Mouse (Mus musculus): Measurements from ENCODE around the gene Myadm. TPM values are rescaled to one million over a fixed set of nuclear protein-coding genes. Genes with fewer than 3 reads are reported as not detected.
A peak's percentile ranks its signal among the peaks of the same experiment; 100 is the strongest.

Myadm gene
- total RNA-seq (2012; rRNA removed) = 80.8 and 84.1 TPM in 2 replicates

DNA sequence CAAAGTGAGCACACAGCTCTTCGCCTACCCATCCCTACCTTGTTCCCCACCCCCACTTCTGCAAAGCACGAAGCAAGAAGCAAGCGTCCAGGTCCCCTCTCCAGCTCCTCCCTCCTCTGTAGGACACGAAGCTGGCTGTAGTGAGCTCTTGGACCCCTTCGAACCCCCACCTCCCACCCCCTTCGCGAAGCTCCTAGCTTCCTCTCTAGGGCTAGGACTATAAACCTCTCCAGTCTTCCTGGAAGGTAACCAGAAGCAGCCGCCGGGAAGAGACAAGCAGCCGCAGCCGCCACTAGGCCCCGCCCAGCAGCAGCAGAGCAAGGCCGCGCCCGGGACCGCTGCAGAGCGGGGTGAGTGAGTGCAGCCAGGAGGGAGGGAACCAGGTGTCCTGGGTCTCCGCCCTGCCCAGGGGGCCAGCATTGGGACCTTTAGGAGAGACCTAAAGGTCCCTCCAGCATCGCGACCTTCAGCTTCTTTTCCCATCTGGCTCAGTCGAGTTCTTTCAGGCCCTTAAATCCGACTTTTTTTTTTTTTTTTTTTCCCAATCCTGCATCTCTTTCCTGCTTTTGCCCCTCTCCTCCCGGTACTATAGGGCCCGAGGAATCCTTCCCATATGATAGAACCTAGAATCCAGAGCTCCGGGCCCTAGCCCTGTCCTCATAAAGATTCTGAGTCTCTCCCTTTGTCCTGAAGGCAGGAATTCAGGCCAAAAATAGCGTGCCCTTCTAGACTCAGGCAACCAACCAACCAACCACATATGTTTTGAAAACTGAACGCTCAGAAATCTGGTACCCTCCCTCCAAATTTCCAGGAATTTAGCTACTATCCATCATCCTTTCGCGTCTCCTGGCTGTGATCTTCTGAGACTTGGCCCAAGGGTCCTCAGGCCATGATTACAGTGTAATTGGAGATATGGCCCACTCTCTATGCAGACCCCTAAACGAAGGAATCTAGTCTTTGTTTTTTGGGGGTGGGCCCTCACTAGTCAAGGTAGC, at the start of gene Myadm, which contains the start of gene Prkcg:
Gene Myadm (plus strand): TSS at position 105 of the 995 bp plus-strand sequence.
Gene Prkcg (plus strand): TSS at position 204 of the 995 bp plus-strand sequence.
- Histone ChIP-seq H3K9ac (ENCODE audit: insufficient read depth, low read depth, low read length, poor library complexity, severe bottlenecking) (peak within 1 kb of the TSS; percentile 50), H3K36me3 (ENCODE audit: control insufficient read depth, insufficient read depth, low read length, poor library complexity, severe bottlenecking) (no peaks in the 10 kb centered on the region; the same call in 1 of the 2 replicates), H3K9me3 (ENCODE audit: control insufficient read depth, insufficient read depth, low read depth, low read length) (no peaks in the 10 kb centered on the region), H3K4me3 (ENCODE audit: insufficient read depth in 1 of 2, low read depth in 1 of 2, low read length in 2 of 2, poor library complexity in 1 of 2, severe bottlenecking in 1 of 2) (peak within 1 kb of the TSS; percentile 52 to 61), H3K4me1 (ENCODE audit: control insufficient read depth in 2 of 2, insufficient read depth in 2 of 2, low read length in 2 of 2, poor library complexity in 1 of 2) (peaks cover 2 to 10% of the 10 kb centered on the region in 2 experiments; a peak in 2 of 4 replicates), H3K27ac (ENCODE audit: insufficient read depth, low read depth, low read length, poor library complexity, severe bottlenecking) (peak within 1 kb of the TSS; percentile 81)
- no peak for TF ChIP-seq CHD2 (IDR thresholded peaks at IDR 0.05; ENCODE audit: low read depth, low read length)
- peak; percentile 85 for TF ChIP-seq ZNF384 (IDR thresholded peaks at IDR 0.05; ENCODE audit: low read depth, low read length)
- no peak for DNase-seq (ENCODE audit: low read depth, low spot score)
- in situ Hi-C loops (cut with MboI; ENCODE audit: low sequenced_read_pairs in 2 of 2, unreplicated experiment in 2 of 2) = no loop called here

DNA sequence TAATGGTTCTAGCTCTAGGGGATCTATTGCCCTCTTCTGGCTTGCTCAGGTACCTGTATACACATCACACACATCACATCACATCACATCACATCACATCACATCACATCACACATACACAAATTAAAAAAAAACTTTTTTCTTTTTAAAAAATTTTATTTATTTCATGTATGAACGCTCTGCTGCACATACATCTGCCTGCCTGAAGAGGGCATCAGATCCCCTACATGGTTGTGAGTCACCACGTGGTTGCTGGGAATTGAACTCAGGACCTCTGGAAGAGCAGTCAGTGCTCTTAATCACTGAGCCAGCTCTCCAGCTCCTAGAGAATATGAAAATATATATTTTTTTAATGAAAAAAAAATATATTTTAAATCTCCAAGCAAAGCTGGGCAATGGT, 49.7 kb upstream of the Myadm start:
- H3K4me1 ChIP-seq (ENCODE audit: control insufficient read depth in 2 of 2, insufficient read depth in 2 of 2, low read length in 2 of 2, poor library complexity in 1 of 2) = no peaks in the 10 kb centered on the region

DNA sequence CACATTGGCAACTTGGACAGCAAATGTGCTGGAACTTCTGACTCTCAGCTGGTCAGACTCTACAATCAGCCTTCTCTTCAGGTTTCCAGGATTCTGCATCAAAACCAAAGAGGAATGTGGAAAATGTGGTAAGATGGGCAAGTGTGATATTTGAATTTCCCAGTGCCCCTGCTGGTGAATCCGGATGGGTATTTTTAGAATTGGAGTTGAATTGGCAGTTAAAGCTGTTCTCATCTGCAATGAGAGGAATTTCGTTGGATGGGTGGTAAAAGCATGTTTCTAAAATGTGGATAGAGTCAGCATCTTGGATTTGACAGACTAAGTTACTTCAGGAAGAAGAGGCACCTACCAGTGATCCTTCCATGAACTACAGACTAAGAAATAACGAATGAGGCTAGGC, 28.2 kb upstream of the Myadm start:
- in situ Hi-C loops (cut with MboI; ENCODE audit: low sequenced_read_pairs in 2 of 2, unreplicated experiment in 2 of 2) = no loop called here
- Histone ChIP-seq H3K36me3 (ENCODE audit: control insufficient read depth, insufficient read depth, low read length, poor library complexity, severe bottlenecking) (no peaks in the 10 kb centered on the region), H3K4me1 (ENCODE audit: control insufficient read depth in 2 of 2, insufficient read depth in 2 of 2, low read length in 2 of 2, poor library complexity in 1 of 2) (peaks cover 0 to 10% of the 10 kb centered on the region in 2 experiments; a peak in 1 of 4 replicates)

More for the DNA sequence above, 49.7 kb upstream of the Myadm start:
- Histone ChIP-seq H3K4me3 (ENCODE audit: insufficient read depth in 1 of 2, low read depth in 1 of 2, low read length in 2 of 2, poor library complexity in 1 of 2, severe bottlenecking in 1 of 2) (no peak overlapping the region), H3K9ac (ENCODE audit: insufficient read depth, low read depth, low read length, poor library complexity, severe bottlenecking) (no peak overlapping the region), H3K36me3 (ENCODE audit: control insufficient read depth, insufficient read depth, low read length, poor library complexity, severe bottlenecking) (no peaks in the 10 kb centered on the region), H3K9me3 (ENCODE audit: control insufficient read depth, insufficient read depth, low read depth, low read length) (no peaks in the 10 kb centered on the region), H3K27ac (ENCODE audit: insufficient read depth, low read depth, low read length, poor library complexity, severe bottlenecking) (no peak overlapping the region)
- DNase-seq (ENCODE audit: low read depth, low spot score) = no peak
- TF ChIP-seq ZC3H11A (IDR thresholded peaks at IDR 0.05; ENCODE audit: borderline replicate concordance, low read depth, low read length) (no peak), ZNF384 (IDR thresholded peaks at IDR 0.05; ENCODE audit: low read depth, low read length) (no peak), HCFC1 (IDR thresholded peaks at IDR 0.05; ENCODE audit: borderline replicate concordance, insufficient read depth, low read length) (no peak), CHD2 (IDR thresholded peaks at IDR 0.05; ENCODE audit: low read depth, low read length) (no peak), MAFK (IDR thresholded peaks at IDR 0.05; ENCODE audit: insufficient read depth, low read depth, low read length) (no peak)
- in situ Hi-C loops (cut with MboI; ENCODE audit: low sequenced_read_pairs in 2 of 2, unreplicated experiment in 2 of 2) = no loop called here

DNA sequence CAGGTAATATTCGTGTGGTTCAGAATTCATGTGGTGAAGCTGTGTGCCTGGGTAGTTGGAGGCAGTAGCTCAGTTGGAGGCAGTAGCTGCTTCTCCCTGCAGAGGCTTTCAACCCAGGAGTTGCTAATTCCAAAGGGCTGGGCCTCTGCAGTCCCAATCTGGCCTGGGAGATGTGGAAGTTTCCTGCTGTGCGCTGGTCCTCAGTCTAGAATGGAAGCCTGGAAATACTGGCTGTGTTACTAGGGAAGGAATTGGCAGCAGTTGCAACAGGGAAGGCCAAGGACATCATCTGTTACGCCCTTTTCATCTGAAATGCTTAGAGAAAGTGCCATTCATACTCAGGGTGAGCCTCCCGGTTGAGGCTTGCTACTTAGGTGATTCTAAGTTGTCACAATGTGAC, 27.4 kb upstream of the Myadm start:
- Histone ChIP-seq H3K9ac (ENCODE audit: insufficient read depth, low read depth, low read length, poor library complexity, severe bottlenecking) (no peak overlapping the region), H3K36me3 (ENCODE audit: control insufficient read depth, insufficient read depth, low read length, poor library complexity, severe bottlenecking) (no peaks in the 10 kb centered on the region), H3K4me3 (ENCODE audit: insufficient read depth in 1 of 2, low read depth in 1 of 2, low read length in 2 of 2, poor library complexity in 1 of 2, severe bottlenecking in 1 of 2) (no peak overlapping the region), H3K4me1 (ENCODE audit: control insufficient read depth in 2 of 2, insufficient read depth in 2 of 2, low read length in 2 of 2, poor library complexity in 1 of 2) (peaks cover 0 to 10% of the 10 kb centered on the region in 2 experiments; a peak in 2 of 4 replicates), H3K27ac (ENCODE audit: insufficient read depth, low read depth, low read length, poor library complexity, severe bottlenecking) (no peak overlapping the region; the same call in 1 of the 2 replicates), H3K9me3 (ENCODE audit: control insufficient read depth, insufficient read depth, low read depth, low read length) (no peaks in the 10 kb centered on the region)
- TF ChIP-seq ZC3H11A (IDR thresholded peaks at IDR 0.05; ENCODE audit: borderline replicate concordance, low read depth, low read length) = no peak
- no peak for TF ChIP-seq MAFK (IDR thresholded peaks at IDR 0.05; ENCODE audit: insufficient read depth, low read depth, low read length)
- in situ Hi-C loops (cut with MboI; ENCODE audit: low sequenced_read_pairs in 2 of 2, unreplicated experiment in 2 of 2) = no loop called here
- no peak for DNase-seq (ENCODE audit: low read depth, low spot score)

More for the DNA sequence above, 28.2 kb upstream of the Myadm start:
- Histone ChIP-seq H3K27ac (ENCODE audit: insufficient read depth, low read depth, low read length, poor library complexity, severe bottlenecking) (no peak overlapping the region), H3K9ac (ENCODE audit: insufficient read depth, low read depth, low read length, poor library complexity, severe bottlenecking) (no peak overlapping the region), H3K4me3 (ENCODE audit: insufficient read depth in 1 of 2, low read depth in 1 of 2, low read length in 2 of 2, poor library complexity in 1 of 2, severe bottlenecking in 1 of 2) (no peak overlapping the region), H3K9me3 (ENCODE audit: control insufficient read depth, insufficient read depth, low read depth, low read length) (no peaks in the 10 kb centered on the region)
- no peak for DNase-seq (ENCODE audit: low read depth, low spot score)
- no peak for TF ChIP-seq CHD2 (IDR thresholded peaks at IDR 0.05; ENCODE audit: low read depth, low read length)
- TF ChIP-seq HCFC1 (IDR thresholded peaks at IDR 0.05; ENCODE audit: borderline replicate concordance, insufficient read depth, low read length) = no peak
- no peak for TF ChIP-seq ZNF384 (IDR thresholded peaks at IDR 0.05; ENCODE audit: low read depth, low read length)
- TF ChIP-seq ZC3H11A (IDR thresholded peaks at IDR 0.05; ENCODE audit: borderline replicate concordance, low read depth, low read length) = no peak
- no peak for TF ChIP-seq MAFK (IDR thresholded peaks at IDR 0.05; ENCODE audit: insufficient read depth, low read depth, low read length)

Data from ES-E14 (cell line).